ENCODE assay signal across 24 mouse cellular contexts in genomic region chr8:88237606-88238005, GRCm38 (mm10). TPM values are rescaled to one million over a fixed set of nuclear protein-coding genes. Genes with fewer than 3 reads are reported as not detected.
DNase-seq lines count a peak whose midpoint lies in the region; ATAC-seq and TF ChIP-seq lines count a peak whose summit lies in the region.
"Had no signal": no experiment of that assay in that cellular context is flagged by ENCODE, and none has a peak within 500 bp of the region (broad histone marks: within the 10 kb centered on the region; RNA-seq: fewer than 3 reads in every experiment).

No protein-coding gene starts in this region.

- TF ChIP-seq CTCF in kidney, adult 2 months (conservative IDR thresholded peaks at IDR 0.05; ENCODE audit: insufficient read depth, insufficient read length, low read depth, low read length), result no peak

- ATAC-seq in embryonic facial prominence, embryonic 13.5 days (ENCODE audit: insufficient number of reproducible peaks, insufficient read depth, low FRiP score, low TSS enrichment, low read depth), result no peak
- ATAC-seq in kidney, embryonic 16.5 days (ENCODE audit: low FRiP score, low TSS enrichment), result no peak
- peak; percentile 38 for ATAC-seq in granulocyte monocyte progenitor cell, adult 5-6 weeks (replicated peaks; ENCODE audit: poor library complexity, severe bottlenecking)
- ATAC-seq: forebrain, embryonic 14.5 days; intestine, embryonic 15.5 days had no signal

- H3K4me1 ChIP-seq in embryonic facial prominence, embryonic 13.5 days, result peaks cover 8% of the 10 kb centered on the region
- no peaks in the 10 kb centered on the region for H3K4me1 ChIP-seq in embryonic facial prominence, embryonic 10.5 days
- peaks cover 9% of the 10 kb centered on the region; the same call in 1 of the 2 replicates for H3K4me1 ChIP-seq in kidney, adult 2 months (ENCODE audit: control insufficient read depth, insufficient read depth, low read length)
- H3K4me1 ChIP-seq in kidney, embryonic 16.5 days (ENCODE audit: insufficient read depth, low read length), result no peaks in the 10 kb centered on the region
- H3K4me1 ChIP-seq: intestine, embryonic 15.5 days had no signal

- no peaks in the 10 kb centered on the region for H3K36me3 ChIP-seq in embryonic facial prominence, embryonic 13.5 days
- no peaks in the 10 kb centered on the region for H3K36me3 ChIP-seq in embryonic facial prominence, embryonic 10.5 days (replicated peaks)
- no peaks in the 10 kb centered on the region for H3K36me3 ChIP-seq in kidney, adult 2 months (ENCODE audit: control insufficient read depth, insufficient read depth, low read length)
- H3K36me3 ChIP-seq in kidney, embryonic 16.5 days (ENCODE audit: insufficient read depth, low read length), result no peaks in the 10 kb centered on the region
- H3K36me3 ChIP-seq: embryonic facial prominence, embryonic 15.5 days; heart, embryonic 10.5 days; intestine, embryonic 15.5 days had no signal

- no peaks in the 10 kb centered on the region for H3K9me3 ChIP-seq in embryonic facial prominence, embryonic 13.5 days
- H3K9me3 ChIP-seq in embryonic facial prominence, embryonic 10.5 days, result no peaks in the 10 kb centered on the region
- H3K9me3 ChIP-seq in kidney, embryonic 16.5 days (ENCODE audit: low read length), result no peaks in the 10 kb centered on the region
- H3K9me3 ChIP-seq: embryonic facial prominence, embryonic 15.5 days; forebrain, embryonic 10.5 days; heart, embryonic 10.5 days; intestine, embryonic 15.5 days had no signal

- no peak overlapping the region for H3K4me3 ChIP-seq in embryonic facial prominence, embryonic 13.5 days
- H3K4me3 ChIP-seq in embryonic facial prominence, embryonic 10.5 days, result no peak overlapping the region
- H3K4me3 ChIP-seq in kidney, adult 2 months (ENCODE audit: insufficient read depth, low read depth, low read length), result no peak overlapping the region
- no peak overlapping the region for H3K4me3 ChIP-seq in kidney, embryonic 16.5 days (ENCODE audit: low read length)
- H3K4me3 ChIP-seq: embryonic facial prominence, embryonic 15.5 days; erythroblast, embryonic 14.5 days; forebrain, embryonic 10.5 days; heart, embryonic 10.5 days; intestine, embryonic 15.5 days had no signal

- 0 out of 2 replicates have a peak overlapping the region, but pooled peaks have one; percentile 28 for H3K27ac ChIP-seq in embryonic facial prominence, embryonic 13.5 days
- no peak overlapping the region for H3K27ac ChIP-seq in embryonic facial prominence, embryonic 10.5 days (replicated peaks)
- H3K27ac ChIP-seq in kidney, adult 2 months (ENCODE audit: insufficient read depth, low read depth, low read length), result no peak overlapping the region
- H3K27ac ChIP-seq in kidney, embryonic 16.5 days (ENCODE audit: low read length), result no peak overlapping the region
- H3K27ac ChIP-seq: embryonic facial prominence, embryonic 15.5 days; forebrain, embryonic 10.5 days; heart, embryonic 10.5 days; hindbrain, embryonic 14.5 days; intestine, embryonic 15.5 days had no signal

- DNase-seq in embryonic facial prominence, embryonic 10.5 days (ENCODE audit: low spot score), result no peak
- DNase-seq in kidney, adult 2 months, result peak; percentile 31
- peak; percentile 36 for DNase-seq in skeletal muscle tissue, adult 2 months (ENCODE audit: low read depth, low spot score)
- DNase-seq in thymus, adult 18-20 months, result no peak
- DNase-seq in spleen, adult 12 weeks (ENCODE audit: low spot score), result no peak
- DNase-seq: adrenal gland, adult 8-10 months; adrenal gland, postnatal 36 days; cerebellum, adult 2 months; cerebellum, postnatal 10 days; gastrocnemius, postnatal 10 days; heart, adult 11 months; heart, postnatal 10 days; heart, postnatal 4 days had no signal

- no peak overlapping the region for H3K9ac ChIP-seq in embryonic facial prominence, embryonic 13.5 days
- H3K9ac ChIP-seq in kidney, embryonic 16.5 days (replicated peaks; ENCODE audit: low read length), result no peak overlapping the region
- H3K9ac ChIP-seq: embryonic facial prominence, embryonic 15.5 days; hindbrain, embryonic 14.5 days; intestine, embryonic 15.5 days had no signal

- no peaks in the 10 kb centered on the region for H3K27me3 ChIP-seq in embryonic facial prominence, embryonic 13.5 days
- no peaks in the 10 kb centered on the region for H3K27me3 ChIP-seq in embryonic facial prominence, embryonic 10.5 days (replicated peaks; ENCODE audit: low read depth, poor library complexity, severe bottlenecking)
- H3K27me3 ChIP-seq in kidney, adult 2 months (replicated peaks; ENCODE audit: control insufficient read depth, insufficient read depth, low read length), result no peaks in the 10 kb centered on the region
- H3K27me3 ChIP-seq in kidney, embryonic 16.5 days (ENCODE audit: insufficient read depth, low read length), result no peaks in the 10 kb centered on the region
- H3K27me3 ChIP-seq: CH12.LX; embryonic facial prominence, embryonic 15.5 days; intestine, embryonic 15.5 days had no signal

- no peak overlapping the region for H3K4me2 ChIP-seq in embryonic facial prominence, embryonic 13.5 days
- no peak overlapping the region for H3K4me2 ChIP-seq in kidney, embryonic 16.5 days (replicated peaks; ENCODE audit: low read depth, low read length)
- H3K4me2 ChIP-seq: embryonic facial prominence, embryonic 15.5 days; hindbrain, embryonic 14.5 days; intestine, embryonic 15.5 days had no signal

- no peak for TF ChIP-seq POLR2A in kidney, adult 2 months (IDR thresholded peaks at IDR 0.05; ENCODE audit: low read depth, low read length)

- 69% methylated on average over 2 of the region's 2 CpGs for WGBS in embryonic facial prominence, embryonic 13.5 days
- 76% methylated on average over 2 of the region's 2 CpGs for WGBS in embryonic facial prominence, embryonic 10.5 days
- WGBS in kidney, adult 2 months, result 41% methylated on average over 2 of the region's 2 CpGs
- WGBS in kidney, embryonic 16.5 days, result 50% methylated on average over 2 of the region's 2 CpGs

RNA-seq across cellular contexts. Expression of gene Adcy7, which starts 34.6 kb away (rescaled TPM):
- polyA plus RNA-seq in embryonic facial prominence, embryonic 13.5 days (2015; fragmentation: Nextera tagmentation; extraction: Ambion mirVana), result 6.6 and 7.3 TPM in 2 replicates
- polyA plus RNA-seq in embryonic facial prominence, embryonic 10.5 days (2016; fragmentation: Nextera tagmentation; extraction: Ambion mirVana), result 2.4 and 2.6 TPM in 2 replicates
- 3.0 and 4.8 TPM in 2 replicates for polyA plus RNA-seq in kidney, adult 2 months (2012; rRNA removed)
- 3.0 and 3.7 TPM in 2 replicates for polyA plus RNA-seq in kidney, embryonic 16.5 days (2015; fragmentation: Nextera tagmentation; extraction: Ambion mirVana)
- 41.0 and 43.7 TPM in 2 replicates for total RNA-seq in granulocyte monocyte progenitor cell, adult 5-6 weeks (2014; fragmentation: Nextera tagmentation)
- total RNA-seq in granulocyte monocyte progenitor cell, adult 5-6 weeks (2017), result 32.9 and 35.0 TPM in 2 replicates

RNA-seq across cellular contexts. Expression of gene Tent4b, which starts 38.6 kb away (rescaled TPM):
- polyA plus RNA-seq in embryonic facial prominence, embryonic 13.5 days (2015; fragmentation: Nextera tagmentation; extraction: Ambion mirVana), result 9.1 and 11.1 TPM in 2 replicates
- 9.9 and 11.6 TPM in 2 replicates for polyA plus RNA-seq in embryonic facial prominence, embryonic 10.5 days (2016; fragmentation: Nextera tagmentation; extraction: Ambion mirVana)
- polyA plus RNA-seq in kidney, adult 2 months (2012; rRNA removed), result 26.5 and 28.8 TPM in 2 replicates
- polyA plus RNA-seq in kidney, embryonic 16.5 days (2015; fragmentation: Nextera tagmentation; extraction: Ambion mirVana), result 6.3 and 6.4 TPM in 2 replicates
- 34.4 and 41.3 TPM in 2 replicates for total RNA-seq in granulocyte monocyte progenitor cell, adult 5-6 weeks (2014; fragmentation: Nextera tagmentation)
- 34.6 and 37.6 TPM in 2 replicates for total RNA-seq in granulocyte monocyte progenitor cell, adult 5-6 weeks (2017)

Comparison
In these comparisons a context has a peak if more than half of its experiments do, and no peak if none do; other contexts are left out.
1. DNase-seq: peak in kidney, adult 2 months (single experiment) and skeletal muscle tissue, adult 2 months (single experiment); none in embryonic facial prominence, embryonic 10.5 days (single experiment), thymus, adult 18-20 months (0 of 2) and spleen, adult 12 weeks (single experiment).